Mouse (Mus musculus): ENCODE measurements around the gene Gm9044. TPM values are rescaled to one million over a fixed set of nuclear protein-coding genes. Genes with fewer than 3 reads are reported as not detected.
"Not testable (repeated sequence)": the region's sequence is repeated elsewhere in the genome, so short reads cannot be mapped to it uniquely, and the experiment has no call there.

Gene Gm9044
- total RNA-seq, 1 experiment = 0.54 TPM

DNA sequence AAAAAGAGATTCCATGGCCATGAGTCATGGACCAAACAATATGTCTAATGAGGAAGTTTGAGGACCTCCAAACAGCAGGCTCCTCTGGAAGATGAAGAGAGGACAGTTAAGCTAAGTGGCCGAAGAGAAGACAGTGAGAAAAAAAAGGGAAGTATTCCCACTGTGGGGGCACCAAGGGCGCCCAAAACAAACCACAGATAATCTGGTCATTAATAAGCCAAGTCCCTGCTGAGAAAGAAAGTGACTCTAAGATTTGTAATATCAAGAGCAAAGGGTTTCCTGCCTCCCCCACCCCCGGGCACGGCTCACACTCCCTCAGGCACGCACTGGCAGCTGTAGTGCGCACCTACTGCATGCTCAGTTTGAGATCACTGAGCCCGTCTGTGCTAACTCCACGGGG, 13.2 kb downstream of the Gm9044 start:
- Histone ChIP-seq H3K4me1 (ENCODE audit: control insufficient read depth in 2 of 2, insufficient read depth in 2 of 2, low read length in 2 of 2, poor library complexity in 1 of 2) (no peaks in the 10 kb centered on the region), H3K36me3 (ENCODE audit: control insufficient read depth, insufficient read depth, low read length, poor library complexity, severe bottlenecking) (no peaks in the 10 kb centered on the region), H3K9me3 (ENCODE audit: control insufficient read depth, insufficient read depth, low read depth, low read length) (no peaks in the 10 kb centered on the region), H3K9ac (ENCODE audit: insufficient read depth, low read depth, low read length, poor library complexity, severe bottlenecking) (no peak overlapping the region), H3K27ac (ENCODE audit: insufficient read depth, low read depth, low read length, poor library complexity, severe bottlenecking) (no peak overlapping the region), H3K4me3 (ENCODE audit: insufficient read depth in 1 of 2, low read depth in 1 of 2, low read length in 2 of 2, poor library complexity in 1 of 2, severe bottlenecking in 1 of 2) (no peak overlapping the region)
- no peak for DNase-seq (ENCODE audit: low read depth, low spot score)
- in situ Hi-C loops (cut with MboI; ENCODE audit: low sequenced_read_pairs in 2 of 2, unreplicated experiment in 2 of 2) = no loop called here
- no peak for TF ChIP-seq HCFC1 (IDR thresholded peaks at IDR 0.05; ENCODE audit: borderline replicate concordance, insufficient read depth, low read length)
- no peak for TF ChIP-seq CHD2 (IDR thresholded peaks at IDR 0.05; ENCODE audit: low read depth, low read length)
- no peak for TF ChIP-seq ZNF384 (IDR thresholded peaks at IDR 0.05; ENCODE audit: low read depth, low read length)
- no peak for TF ChIP-seq MAFK (IDR thresholded peaks at IDR 0.05; ENCODE audit: insufficient read depth, low read depth, low read length)
- TF ChIP-seq ZC3H11A (IDR thresholded peaks at IDR 0.05; ENCODE audit: borderline replicate concordance, low read depth, low read length) = no peak

- DNase-seq (ENCODE audit: low read depth, low spot score); H3K27ac ChIP-seq (ENCODE audit: insufficient read depth, low read depth, low read length, poor library complexity, severe bottlenecking); H3K9me3 ChIP-seq (ENCODE audit: control insufficient read depth, insufficient read depth, low read depth, low read length); H3K36me3 ChIP-seq (ENCODE audit: control insufficient read depth, insufficient read depth, low read length, poor library complexity, severe bottlenecking); H3K4me1 ChIP-seq (ENCODE audit: control insufficient read depth in 2 of 2, insufficient read depth in 2 of 2, low read length in 2 of 2, poor library complexity in 1 of 2); H3K4me3 ChIP-seq (ENCODE audit: insufficient read depth in 1 of 2, low read depth in 1 of 2, low read length in 2 of 2, poor library complexity in 1 of 2, severe bottlenecking in 1 of 2); in situ Hi-C loops (cut with MboI; ENCODE audit: low sequenced_read_pairs in 2 of 2, unreplicated experiment in 2 of 2); H3K9ac ChIP-seq (ENCODE audit: insufficient read depth, low read depth, low read length, poor library complexity, severe bottlenecking): not testable (repeated sequence)
Measured at GRCm38 (mm10) chr10:118302133-118302532, 30.1 kb downstream of the Gm9044 start.

GRCm38 (mm10) chr10:118294938-118295337, 37.3 kb downstream of the Gm9044 start, which contains the start of gene Iltifb:
Gene Iltifb (minus strand): TSS chr10:118295038.
- Histone ChIP-seq H3K4me3 (ENCODE audit: insufficient read depth in 1 of 2, low read depth in 1 of 2, low read length in 2 of 2, poor library complexity in 1 of 2, severe bottlenecking in 1 of 2) (no peak within 1 kb of the TSS), H3K4me1 (ENCODE audit: control insufficient read depth in 2 of 2, insufficient read depth in 2 of 2, low read length in 2 of 2, poor library complexity in 1 of 2) (no peaks in the 10 kb centered on the region), H3K27ac (ENCODE audit: insufficient read depth, low read depth, low read length, poor library complexity, severe bottlenecking) (no peak within 1 kb of the TSS), H3K36me3 (ENCODE audit: control insufficient read depth, insufficient read depth, low read length, poor library complexity, severe bottlenecking) (no peaks in the 10 kb centered on the region), H3K9me3 (ENCODE audit: control insufficient read depth, insufficient read depth, low read depth, low read length) (no peaks in the 10 kb centered on the region), H3K9ac (ENCODE audit: insufficient read depth, low read depth, low read length, poor library complexity, severe bottlenecking) (no peak within 1 kb of the TSS)
- TF ChIP-seq MAFK (IDR thresholded peaks at IDR 0.05; ENCODE audit: insufficient read depth, low read depth, low read length) = no peak
- no peak for TF ChIP-seq HCFC1 (IDR thresholded peaks at IDR 0.05; ENCODE audit: borderline replicate concordance, insufficient read depth, low read length)
- TF ChIP-seq ZNF384 (IDR thresholded peaks at IDR 0.05; ENCODE audit: low read depth, low read length) = no peak
- no peak for DNase-seq (ENCODE audit: low read depth, low spot score)
- in situ Hi-C loops (cut with MboI; ENCODE audit: low sequenced_read_pairs in 2 of 2, unreplicated experiment in 2 of 2) = no loop called here

- not testable (repeated sequence) for H3K9ac ChIP-seq (ENCODE audit: insufficient read depth, low read depth, low read length, poor library complexity, severe bottlenecking)
Measured at GRCm38 (mm10) chr10:118283016-118283415, 49.2 kb downstream of the Gm9044 start.

DNA sequence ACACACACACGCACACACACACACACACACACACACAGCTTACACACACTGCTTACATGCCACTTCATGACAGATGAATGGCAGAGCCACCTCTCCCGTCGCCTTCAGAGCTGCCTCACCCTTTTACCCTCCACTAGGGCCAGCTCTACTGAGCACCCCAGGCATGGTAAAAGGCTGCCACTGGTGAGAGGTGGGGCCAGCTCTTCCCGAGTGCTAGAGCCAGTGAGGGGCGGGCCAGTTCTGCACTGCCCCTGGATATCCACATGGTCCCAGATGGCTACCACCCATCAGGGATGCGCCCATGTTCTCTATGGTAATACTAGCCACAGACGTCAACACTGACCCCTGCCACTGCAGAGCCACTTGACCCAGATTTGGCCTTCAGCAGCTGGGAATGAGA, 49.6 kb downstream of the Gm9044 start:
- H3K4me1 ChIP-seq (ENCODE audit: control insufficient read depth in 2 of 2, insufficient read depth in 2 of 2, low read length in 2 of 2, poor library complexity in 1 of 2); in situ Hi-C loops (cut with MboI; ENCODE audit: low sequenced_read_pairs in 2 of 2, unreplicated experiment in 2 of 2): not testable (repeated sequence)

More at GRCm38 (mm10) chr10:118283016-118283415, 49.2 kb downstream of the Gm9044 start:
- H3K4me1 ChIP-seq (ENCODE audit: control insufficient read depth in 2 of 2, insufficient read depth in 2 of 2, low read length in 2 of 2, poor library complexity in 1 of 2); H3K27ac ChIP-seq (ENCODE audit: insufficient read depth, low read depth, low read length, poor library complexity, severe bottlenecking); H3K9me3 ChIP-seq (ENCODE audit: control insufficient read depth, insufficient read depth, low read depth, low read length); H3K36me3 ChIP-seq (ENCODE audit: control insufficient read depth, insufficient read depth, low read length, poor library complexity, severe bottlenecking); H3K4me3 ChIP-seq (ENCODE audit: insufficient read depth in 1 of 2, low read depth in 1 of 2, low read length in 2 of 2, poor library complexity in 1 of 2, severe bottlenecking in 1 of 2); in situ Hi-C loops (cut with MboI; ENCODE audit: low sequenced_read_pairs in 2 of 2, unreplicated experiment in 2 of 2); DNase-seq (ENCODE audit: low read depth, low spot score): not testable (repeated sequence)

More for the DNA sequence above, 49.6 kb downstream of the Gm9044 start:
- not testable (repeated sequence) for H3K9ac ChIP-seq (ENCODE audit: insufficient read depth, low read depth, low read length, poor library complexity, severe bottlenecking); H3K4me3 ChIP-seq (ENCODE audit: insufficient read depth in 1 of 2, low read depth in 1 of 2, low read length in 2 of 2, poor library complexity in 1 of 2, severe bottlenecking in 1 of 2); H3K36me3 ChIP-seq (ENCODE audit: control insufficient read depth, insufficient read depth, low read length, poor library complexity, severe bottlenecking); H3K9me3 ChIP-seq (ENCODE audit: control insufficient read depth, insufficient read depth, low read depth, low read length); DNase-seq (ENCODE audit: low read depth, low spot score); H3K27ac ChIP-seq (ENCODE audit: insufficient read depth, low read depth, low read length, poor library complexity, severe bottlenecking)

Other genes with a start within 250 kb of the Gm9044 start
- 15.5 and 16.2 TPM in 2 replicates for gene Mdm1, start 190.6 kb downstream of the Gm9044 start, total RNA-seq (2012; rRNA removed)
- not detected in 2 replicates for gene Il22, start 127.5 kb downstream of the Gm9044 start, total RNA-seq (2012; rRNA removed)
- 0.09 TPM in 1 of 2 replicates, not detected in the other for gene Gm32717, start 91.6 kb downstream of the Gm9044 start, total RNA-seq (2012; rRNA removed)
- 0.09 TPM in 1 of 2 replicates, not detected in the other for gene Gm32802, start 73.7 kb downstream of the Gm9044 start, total RNA-seq (2012; rRNA removed)
- gene Iltifb, start 37.4 kb downstream of the Gm9044 start, total RNA-seq (2012; rRNA removed) = not detected in 2 replicates
- gene Gm9040, start 5.4 kb downstream of the Gm9044 start, total RNA-seq (2012; rRNA removed) = 0.54 and 0.90 TPM in 2 replicates
- 0.71 and 1.1 TPM in 2 replicates for gene Gm9045, start 5.4 kb upstream of the Gm9044 start, total RNA-seq (2012; rRNA removed)
- not detected in 2 replicates for gene Gm9046, start 10.8 kb upstream of the Gm9044 start, total RNA-seq (2012; rRNA removed)
- 1.0 and 1.6 TPM in 2 replicates for gene Gm9048, start 16.3 kb upstream of the Gm9044 start, total RNA-seq (2012; rRNA removed)
- 0.71 and 1.1 TPM in 2 replicates for gene Gm9049, start 21.7 kb upstream of the Gm9044 start, total RNA-seq (2012; rRNA removed)
- gene Ifng, start 108.6 kb upstream of the Gm9044 start, total RNA-seq (2012; rRNA removed) = not detected in 2 replicates

Data from ES-E14 (cell line).